Mouse (Mus musculus): ENCODE data around the gene Dvl1.

DNA sequence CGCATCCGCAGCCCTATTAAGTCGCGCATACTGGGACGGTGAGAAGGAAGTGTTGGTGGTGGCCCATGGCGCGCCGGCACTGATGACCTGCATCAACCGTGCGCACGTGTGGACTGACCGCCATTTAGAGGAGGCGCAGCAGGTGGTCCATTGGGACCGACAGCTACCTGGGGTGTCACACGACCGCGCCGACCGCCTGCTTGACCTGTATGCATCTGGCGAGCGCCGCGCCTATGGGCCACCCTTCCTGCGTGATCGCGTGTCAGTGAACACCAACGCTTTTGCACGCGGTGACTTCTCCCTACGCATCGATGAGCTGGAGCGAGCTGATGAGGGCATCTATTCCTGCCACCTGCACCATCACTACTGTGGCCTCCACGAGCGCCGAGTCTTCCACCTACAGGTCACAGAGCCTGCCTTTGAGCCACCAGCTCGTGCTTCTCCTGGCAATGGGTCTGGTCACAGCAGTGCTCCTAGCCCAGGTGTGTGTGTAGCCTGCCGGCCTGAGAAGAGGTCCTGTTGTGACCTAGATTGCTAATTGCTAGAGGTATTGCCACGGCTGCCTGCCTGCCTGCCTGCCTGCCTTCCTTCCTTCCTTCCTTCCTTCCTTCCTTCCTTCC is 5.4 kb upstream of the Dvl1 start:
- TF ChIP-seq CTCF (IDR thresholded peaks at IDR 0.05; ENCODE audit: low read depth) (no peak), EP300 (IDR thresholded peaks at IDR 0.05; ENCODE audit: low read depth) (no peak)
